ENCODE assay signal across 8 mouse cellular contexts in genomic region chr11:52765678-52766254, GRCm38 (mm10). TPM values are rescaled to one million over a fixed set of nuclear protein-coding genes. Genes with fewer than 3 reads are reported as not detected.
DNase-seq lines count a peak whose midpoint lies in the region; ATAC-seq and TF ChIP-seq lines count a peak whose summit lies in the region.

No protein-coding gene starts in this region.

- peaks cover 16% of the 10 kb centered on the region for H3K4me1 ChIP-seq in E14TG2a.4 (replicated peaks; ENCODE audit: low read depth, low read length)
- peaks cover 19% of the 10 kb centered on the region for H3K4me1 ChIP-seq in forebrain, embryonic 15.5 days
- H3K4me1 ChIP-seq in hindbrain, embryonic 15.5 days (replicated peaks): peaks cover 27% of the 10 kb centered on the region
- H3K4me1 ChIP-seq in midbrain, embryonic 12.5 days: peaks cover 16% of the 10 kb centered on the region

- no peaks in the 10 kb centered on the region for H3K36me3 ChIP-seq in E14TG2a.4 (ENCODE audit: insufficient read depth, low read length)
- no peaks in the 10 kb centered on the region for H3K36me3 ChIP-seq in forebrain, embryonic 15.5 days
- H3K36me3 ChIP-seq in hindbrain, embryonic 15.5 days: no peaks in the 10 kb centered on the region
- no peaks in the 10 kb centered on the region for H3K36me3 ChIP-seq in midbrain, embryonic 12.5 days

- peaks cover 71% of the 10 kb centered on the region for H3K27me3 ChIP-seq in E14TG2a.4 (ENCODE audit: insufficient read depth, low read length)
- peaks cover 42% of the 10 kb centered on the region for H3K27me3 ChIP-seq in forebrain, embryonic 15.5 days
- H3K27me3 ChIP-seq in hindbrain, embryonic 15.5 days: peaks cover 19% of the 10 kb centered on the region
- H3K27me3 ChIP-seq in midbrain, embryonic 12.5 days: peaks cover 59% of the 10 kb centered on the region

- peak; percentile 43 for TF ChIP-seq CTCF in E14TG2a.4 (conservative IDR thresholded peaks at IDR 0.05; ENCODE audit: low read length)

- intact Hi-C loops in left cerebral cortex, postnatal 10 days (cut with DNase I): loop anchor here (5.0 kb wide), 1 partner anchor 267 kb away; no protein-coding TSS in a partner anchor
- intact Hi-C loops in gastrocnemius, postnatal 14 days (cut with DNase I; ENCODE audit: low total_unique reads): no loop called here

- H3K4me3 ChIP-seq in E14TG2a.4 (replicated peaks; ENCODE audit: low read length): peak overlapping the region; percentile 81
- H3K4me3 ChIP-seq in forebrain, embryonic 15.5 days: peak overlapping the region; percentile 81
- H3K4me3 ChIP-seq in hindbrain, embryonic 15.5 days: peak overlapping the region; percentile 83
- peak overlapping the region; percentile 58 for H3K4me3 ChIP-seq in midbrain, embryonic 12.5 days

- DNase-seq in cerebellum, adult 11 months: peak; percentile 22
- DNase-seq in left cerebral cortex, postnatal 10 days (ENCODE audit: extremely low spot score in 1 of 2, low spot score in 2 of 2): peak; percentile 41 to 44
- peak; percentile 51 for DNase-seq in testis, postnatal 10 days (ENCODE audit: low spot score)
- DNase-seq in gastrocnemius, postnatal 14 days: no peak

- peak overlapping the region; percentile 100 for H3K4me2 ChIP-seq in forebrain, embryonic 15.5 days (replicated peaks)
- H3K4me2 ChIP-seq in hindbrain, embryonic 15.5 days: peak overlapping the region; percentile 98
- peak overlapping the region; percentile 99 for H3K4me2 ChIP-seq in midbrain, embryonic 12.5 days (replicated peaks)

- H3K9ac ChIP-seq in forebrain, embryonic 15.5 days (replicated peaks): peak overlapping the region; percentile 64; the same call in 1 of the 2 replicates
- H3K9ac ChIP-seq in hindbrain, embryonic 15.5 days: no peak overlapping the region
- 0 out of 2 replicates have a peak overlapping the region, but pooled peaks have one; percentile 58 for H3K9ac ChIP-seq in midbrain, embryonic 12.5 days (replicated peaks)

- H3K27ac ChIP-seq in forebrain, embryonic 15.5 days (replicated peaks): no peak overlapping the region
- no peak overlapping the region for H3K27ac ChIP-seq in hindbrain, embryonic 15.5 days (replicated peaks)
- H3K27ac ChIP-seq in midbrain, embryonic 12.5 days (replicated peaks): no peak overlapping the region

- WGBS in forebrain, embryonic 15.5 days: 4% methylated on average over 21 of the region's 21 CpGs
- WGBS in hindbrain, embryonic 15.5 days: 3% methylated on average over 21 of the region's 21 CpGs
- WGBS in midbrain, embryonic 12.5 days: 5% methylated on average over 21 of the region's 21 CpGs

- no peaks in the 10 kb centered on the region for H3K9me3 ChIP-seq in E14TG2a.4 (ENCODE audit: low read length)
- H3K9me3 ChIP-seq in forebrain, embryonic 15.5 days: no peaks in the 10 kb centered on the region
- no peaks in the 10 kb centered on the region for H3K9me3 ChIP-seq in hindbrain, embryonic 15.5 days
- H3K9me3 ChIP-seq in midbrain, embryonic 12.5 days: no peaks in the 10 kb centered on the region

- peak; percentile 47; the same call in 1 of the 2 replicates for ATAC-seq in forebrain, embryonic 15.5 days (replicated peaks)
- peak; percentile 69 for ATAC-seq in hindbrain, embryonic 15.5 days (ENCODE audit: low FRiP score, low read depth)
- ATAC-seq in midbrain, embryonic 12.5 days (ENCODE audit: low FRiP score, low read depth): no peak

RNA-seq across cellular contexts. Expression of gene Fstl4, which starts 1.3 kb away (rescaled TPM):
- polyA plus RNA-seq in forebrain, embryonic 15.5 days (2015; fragmentation: Nextera tagmentation; extraction: Ambion mirVana): 5.5 and 6.1 TPM in 2 replicates
- polyA plus RNA-seq in hindbrain, embryonic 15.5 days (2015; fragmentation: Nextera tagmentation; extraction: Ambion mirVana): 13.4 and 16.5 TPM in 2 replicates
- total RNA-seq in left cerebral cortex, postnatal 10 days (2021): 10 to 100 TPM; 15.6 to 16.2 TPM
- polyA plus RNA-seq in midbrain, embryonic 12.5 days (2016; fragmentation: Nextera tagmentation; extraction: Ambion mirVana): 1.2 and 2.6 TPM in 2 replicates
- total RNA-seq in gastrocnemius, postnatal 14 days (2021): under 1 TPM in 1 of 2 experiments, not detected in 1; 0.08 TPM
